Mouse (Mus musculus): Measurements from ENCODE around the gene Nfkbib.

Nfkbib gene

DNA sequence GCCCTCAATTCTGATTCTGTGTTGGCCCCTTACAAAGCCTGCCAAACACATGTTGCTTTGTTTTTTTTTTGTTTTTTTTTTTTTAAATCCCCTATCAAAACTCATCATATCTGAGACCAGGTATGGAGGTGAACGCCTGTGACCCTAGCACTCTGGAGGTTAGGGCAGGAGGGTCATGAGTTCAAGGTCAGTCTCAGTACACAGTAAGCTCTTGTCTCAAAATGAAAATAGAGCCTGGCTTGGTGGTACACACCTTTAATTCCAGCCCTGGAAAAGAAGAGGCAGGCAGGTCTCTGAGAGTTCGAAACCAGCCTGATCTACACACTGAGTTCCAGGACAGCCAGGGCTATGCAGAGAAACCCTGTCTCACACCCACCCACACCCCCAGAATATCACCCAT is 47.7 kb downstream of the Nfkbib start:
- no peak for DNase-seq (ENCODE audit: low read depth, low spot score)

DNA sequence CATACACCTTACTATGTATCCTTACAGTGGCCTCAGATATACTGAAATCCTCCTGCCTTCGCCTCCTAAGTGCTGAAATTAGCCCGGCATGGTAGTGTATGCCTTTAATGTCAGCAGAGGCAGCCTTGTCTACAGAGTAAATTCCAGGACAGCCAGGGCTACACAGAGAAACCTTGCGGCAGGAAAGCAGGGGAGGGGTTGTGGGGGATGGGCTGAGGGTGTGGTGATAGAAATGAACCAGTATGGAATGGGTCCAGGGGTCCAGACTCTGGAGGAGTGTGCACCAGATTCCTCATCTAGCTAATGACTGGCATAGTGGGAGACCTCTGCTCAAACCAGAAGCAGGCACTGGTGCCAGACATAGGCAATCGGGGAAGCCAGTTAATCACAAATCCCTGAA is 48.2 kb downstream of the Nfkbib start:
- no peak for DNase-seq (ENCODE audit: low read depth, low spot score)

DNA sequence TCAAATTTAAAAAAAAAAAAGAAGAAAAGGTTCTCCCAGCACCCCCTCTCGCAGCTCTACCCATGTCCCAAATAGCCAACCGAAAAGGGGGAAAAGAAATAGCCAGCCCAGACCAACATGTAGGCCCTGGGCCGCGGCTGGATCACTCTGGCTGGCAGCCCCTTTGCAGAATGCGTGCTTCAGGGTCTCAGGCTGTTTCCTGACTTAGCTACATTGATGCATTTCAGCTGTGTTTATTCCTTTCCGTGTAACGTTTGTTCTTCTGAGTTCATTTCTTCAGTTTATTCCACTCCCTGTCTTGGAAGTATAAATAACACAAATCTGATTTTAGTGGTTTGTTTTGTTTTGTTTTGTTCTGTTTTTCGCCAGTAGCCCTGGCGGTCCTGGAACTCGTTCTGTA is 49.6 kb downstream of the Nfkbib start:
- no peak for DNase-seq (ENCODE audit: low read depth, low spot score)

DNA sequence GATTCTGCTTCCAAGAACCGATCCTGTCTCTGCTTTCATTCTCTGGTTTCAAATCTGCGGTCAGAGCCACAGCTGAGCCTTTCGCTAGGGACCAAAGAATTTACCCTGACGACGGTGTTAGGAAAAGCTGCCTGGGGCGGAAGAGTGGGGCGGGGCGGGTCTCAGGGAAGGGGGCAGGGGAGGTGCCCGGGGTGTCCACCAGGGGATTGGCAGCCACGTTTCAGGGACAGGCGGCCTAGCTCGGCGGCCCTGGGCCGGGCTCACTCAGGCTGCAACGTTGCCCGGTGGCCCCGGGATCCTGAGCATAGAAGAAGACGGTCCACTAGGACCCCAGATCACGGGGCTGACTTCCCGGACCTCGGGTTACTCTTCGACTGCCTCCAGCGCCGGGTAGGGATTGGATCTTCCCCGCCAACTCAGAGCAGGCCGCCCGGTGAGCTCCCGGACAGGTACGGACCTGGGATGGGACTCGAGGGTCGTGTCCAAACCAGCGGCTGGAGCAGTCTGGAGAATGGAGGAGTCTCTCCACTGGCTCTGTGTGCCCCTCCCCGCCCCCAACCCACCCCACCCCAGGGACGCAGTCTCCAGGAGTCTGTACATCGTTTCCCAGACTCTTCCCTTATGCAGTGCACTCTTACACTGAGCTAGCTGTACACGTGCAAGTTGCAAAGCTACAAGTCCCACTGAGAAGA is 50.6 kb downstream of the Nfkbib start, which contains the start of gene Fbxo17:
Gene Fbxo17, plus strand, starts transcription at position 215 of the 692 bp plus-strand sequence.
- DNase-seq (ENCODE audit: low read depth, low spot score) = no peak

DNA sequence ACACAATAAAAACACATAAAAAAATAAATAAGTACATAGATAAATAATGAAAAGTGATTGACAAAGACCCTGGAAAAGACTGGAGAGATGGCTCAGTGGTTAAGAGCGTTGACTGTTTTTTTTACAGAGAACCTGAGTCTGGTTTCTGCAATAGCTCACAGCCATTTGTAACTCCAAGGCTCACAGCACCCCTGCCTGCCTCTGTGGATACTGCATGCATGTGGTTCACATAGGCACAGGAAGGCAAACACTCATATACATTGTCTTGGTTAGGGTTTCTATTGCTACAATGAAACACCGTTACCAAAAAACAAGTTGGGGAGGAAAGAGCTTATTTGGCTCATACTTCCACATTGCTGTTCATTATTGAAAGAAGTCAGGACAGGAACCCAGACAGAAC is 51.7 kb downstream of the Nfkbib start:
- DNase-seq (ENCODE audit: low read depth, low spot score) = no peak

DNA sequence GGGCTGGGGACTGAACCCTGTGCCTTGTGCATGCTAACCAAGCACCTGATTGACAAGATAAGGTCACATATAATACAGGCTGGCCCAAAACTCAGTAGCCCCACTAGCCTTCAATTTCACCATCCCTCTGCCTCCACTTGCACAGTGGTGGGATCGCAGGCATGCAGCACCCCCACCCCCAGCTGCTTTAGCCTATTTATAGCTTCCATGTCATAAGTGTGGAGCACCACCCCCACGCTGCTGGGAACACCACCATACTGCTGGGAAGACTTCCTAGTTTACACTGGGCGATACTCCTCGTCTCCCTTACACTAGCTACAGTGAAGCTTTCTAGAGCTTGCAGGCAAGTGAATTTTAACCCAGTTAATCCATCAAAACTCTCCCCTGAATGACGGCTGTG is 52.6 kb downstream of the Nfkbib start:
- DNase-seq (ENCODE audit: low read depth, low spot score) = no peak

DNA sequence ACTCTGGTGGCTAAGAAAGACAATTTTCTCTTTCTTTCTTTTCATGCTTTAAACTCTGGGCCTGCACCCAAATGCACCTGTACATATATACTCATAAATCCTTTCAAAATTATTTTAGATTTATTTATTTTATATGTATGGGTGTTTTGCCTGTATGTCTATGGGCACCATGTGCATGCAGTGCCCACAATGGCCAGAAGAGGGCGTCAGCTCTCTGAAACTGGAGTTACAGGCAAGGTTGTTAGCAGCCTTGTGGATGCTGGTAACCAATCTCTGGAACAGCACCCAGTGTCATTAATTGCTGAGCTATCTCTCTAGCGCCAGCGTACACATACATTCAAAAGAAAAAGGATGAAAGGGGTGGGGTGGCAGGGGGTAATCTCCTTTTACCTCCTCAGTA is 56.4 kb downstream of the Nfkbib start:
- DNase-seq (ENCODE audit: low read depth, low spot score) = peak; percentile 20

DNA sequence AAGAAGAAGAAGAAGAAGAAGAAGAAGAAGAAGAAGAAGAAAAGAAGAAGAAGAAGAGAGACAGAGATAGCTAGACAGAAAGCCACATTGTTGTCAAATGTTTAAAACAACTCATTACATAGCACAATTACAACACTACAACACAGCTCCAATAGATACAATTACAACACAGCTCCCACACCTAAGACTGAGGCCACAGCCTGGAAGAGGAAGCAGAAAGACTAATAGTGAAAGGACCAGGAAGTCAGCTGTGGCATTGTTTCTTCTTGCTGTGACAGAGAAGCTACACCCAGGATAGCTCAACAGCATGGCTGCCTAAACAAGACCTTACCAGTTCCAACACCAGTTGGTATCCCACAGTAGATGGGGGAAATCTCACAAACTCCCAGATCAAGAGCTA is 57.9 kb downstream of the Nfkbib start:
- DNase-seq (ENCODE audit: low read depth, low spot score) = peak; percentile 49

Data from A20 (cell line).